Mouse (Mus musculus): ENCODE measurements at regions not wholly inside any gene's neighbourhood (a gene's known extent, or its start where the extent isn't known, plus 50 kb on each side); places are given as distances from the start of the nearest gene placed in this dataset.

DNA sequence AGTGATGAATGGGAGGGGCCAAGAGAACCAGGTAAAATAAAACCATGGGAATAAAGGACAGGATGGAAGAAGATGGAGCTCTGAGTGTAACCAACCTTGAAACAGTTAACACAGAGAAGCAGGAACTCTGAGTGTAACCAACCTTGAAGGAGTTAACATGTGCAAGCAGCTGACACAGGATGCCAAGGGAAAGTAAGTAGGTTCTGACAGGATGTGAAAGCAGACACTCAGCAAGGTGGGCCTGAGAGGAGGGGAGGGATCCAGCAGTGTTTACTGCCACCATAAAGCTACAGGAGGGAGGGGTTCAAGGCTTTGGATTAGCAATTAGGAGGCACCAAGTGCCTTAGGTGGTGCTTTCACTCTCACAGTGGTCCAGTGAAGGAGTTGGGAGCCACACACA is 213.3 kb downstream of the Gm21750 start:
- TF ChIP-seq POLR2A (IDR thresholded peaks at IDR 0.05; ENCODE audit: control insufficient read depth, low read depth, low read length) = no peak
- no peak for TF ChIP-seq CTCF (IDR thresholded peaks at IDR 0.05; ENCODE audit: control insufficient read depth, insufficient read depth, insufficient replicate concordance, low read depth, low read length)
